Mouse (Mus musculus): ENCODE data around the gene Ms4a6b.

Ms4a6b gene

GRCm38 (mm10) chr19:11533888-11534445, 17.7 kb downstream of the Ms4a6b start:
- peak; percentile 43 for DNase-seq (ENCODE audit: low read depth)

GRCm38 (mm10) chr19:11536593-11536992, 20.3 kb downstream of the Ms4a6b start, which contains the start of gene Ms4a4d:
Gene Ms4a4d (plus strand): TSS chr19:11536801.
- no peak for DNase-seq (ENCODE audit: low read depth)

- DNase-seq (ENCODE audit: low read depth), result peak; percentile 41
Measured at GRCm38 (mm10) chr19:11537336-11537735, 21.0 kb downstream of the Ms4a6b start.

GRCm38 (mm10) chr19:11540166-11540821, 24.0 kb downstream of the Ms4a6b start:
- DNase-seq (ENCODE audit: low read depth), result peak; percentile 92

- peak; percentile 55 for DNase-seq (ENCODE audit: low read depth)
Measured at GRCm38 (mm10) chr19:11544383-11544782, 28.1 kb downstream of the Ms4a6b start.

- DNase-seq (ENCODE audit: low read depth), result no peak
Measured at GRCm38 (mm10) chr19:11547911-11548310, 31.6 kb downstream of the Ms4a6b start.

- DNase-seq (ENCODE audit: low read depth), result no peak
Measured at GRCm38 (mm10) chr19:11554726-11555125, 38.4 kb downstream of the Ms4a6b start.

- peak; percentile 25 for DNase-seq (ENCODE audit: low read depth)
Measured at GRCm38 (mm10) chr19:11559560-11559959, 43.2 kb downstream of the Ms4a6b start.

GRCm38 (mm10) chr19:11574965-11575364, 58.7 kb downstream of the Ms4a6b start:
- no peak for DNase-seq (ENCODE audit: low read depth)
